Mouse (Mus musculus) T-helper 1 cell (primary cell): ENCODE results near the gene 4930564D02Rik.

Experiments
- in situ Hi-C: fragments of 300-600 bp; cut with MboI, MseI; formaldehyde crosslinking; loops from one replicate; pipeline ENCODE4 v1.15.1; 2025; ENCODE audit warnings: high pct_unique_total_duplicates

The 4930564D02Rik gene

GRCm38 (mm10) chr3:105058627-105059513 lies 7.8 kb upstream of the 4930564D02Rik start:
- in situ Hi-C loops = no loop called here

DNA sequence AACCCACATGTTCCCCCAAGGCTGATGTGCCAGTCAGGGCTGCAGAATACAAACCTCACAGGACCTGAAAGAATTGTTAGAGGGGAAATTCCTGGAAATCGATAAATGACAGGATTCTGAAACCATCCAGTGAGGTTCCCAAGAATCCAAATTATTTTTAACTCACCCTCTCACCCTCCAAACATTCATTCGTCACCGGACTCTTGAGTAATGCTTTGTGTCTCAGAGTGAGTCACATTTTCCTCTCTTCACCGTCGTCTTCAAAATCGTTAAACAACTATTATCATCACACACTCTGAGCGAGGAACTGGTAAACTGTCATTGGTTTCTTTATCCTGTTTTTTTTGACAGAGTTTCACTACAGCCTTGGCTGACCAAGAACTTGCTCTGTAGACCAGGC lies 6.7 kb upstream of the 4930564D02Rik start:
- in situ Hi-C loops = no loop called here

DNA sequence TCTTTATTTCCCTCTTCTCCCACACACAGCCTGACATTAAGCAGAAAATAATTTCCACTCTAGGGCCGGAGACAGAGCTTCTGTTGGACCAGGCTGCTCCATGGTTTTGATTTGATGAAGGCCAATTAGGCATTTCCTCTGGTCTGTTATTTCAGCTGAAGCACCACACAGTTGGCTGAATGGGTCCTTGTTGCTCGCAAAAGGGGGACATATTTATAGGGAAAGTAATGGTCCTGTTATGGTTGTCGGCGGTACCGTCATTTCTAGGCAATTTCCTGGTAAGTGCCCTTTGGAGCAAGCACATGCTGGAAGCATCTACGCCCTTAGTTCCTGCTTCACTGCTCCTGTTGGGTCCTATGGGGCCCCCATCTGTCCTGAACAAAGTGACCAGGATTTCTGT lies 5.7 kb upstream of the 4930564D02Rik start:
- in situ Hi-C loops = no loop called here

DNA sequence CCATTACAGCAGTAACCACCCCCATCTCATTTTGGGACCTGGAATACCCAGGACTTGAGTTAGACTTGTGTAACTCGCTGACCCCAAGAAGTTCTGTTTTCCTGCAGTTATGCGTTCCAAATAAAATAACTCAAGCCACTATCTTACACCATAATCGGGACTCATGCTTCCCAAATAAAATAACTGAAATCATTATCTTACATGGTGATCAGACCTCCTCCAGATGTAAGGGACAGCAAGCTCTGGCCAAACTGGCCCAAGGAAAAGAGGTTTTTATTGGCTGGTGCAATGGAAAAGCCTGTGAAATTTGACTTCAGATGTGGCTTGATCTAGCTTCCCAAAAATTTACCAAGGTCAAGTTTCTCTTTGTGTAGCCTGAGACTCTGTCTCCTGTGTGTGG lies 5.1 kb upstream of the 4930564D02Rik start:
- in situ Hi-C loops = no loop called here

GRCm38 (mm10) chr3:105061991-105062390 lies 4.7 kb upstream of the 4930564D02Rik start:
- in situ Hi-C loops = no loop called here

- in situ Hi-C loops = no loop called here
Measured at GRCm38 (mm10) chr3:105062676-105063075, 4.0 kb upstream of the 4930564D02Rik start.

DNA sequence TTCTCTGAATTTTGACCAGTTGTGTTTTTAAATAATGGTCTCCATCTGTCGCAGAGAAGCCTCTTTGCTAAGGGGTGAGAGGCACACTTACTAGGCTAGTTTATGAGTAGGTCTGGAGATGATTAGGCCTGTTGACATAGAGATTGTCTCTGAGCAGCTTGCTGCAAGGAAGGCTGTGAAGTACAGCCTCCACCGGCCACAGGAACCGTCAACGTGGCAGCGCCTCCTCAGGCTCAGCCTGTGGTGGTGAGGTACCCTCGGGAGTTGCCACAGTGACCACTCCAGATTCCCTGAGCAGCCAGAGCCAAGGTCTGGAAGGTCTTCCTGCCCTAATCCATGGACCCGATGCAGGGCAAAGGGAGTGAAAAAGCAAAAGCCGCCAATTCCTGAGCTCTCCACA lies 3.9 kb downstream of the 4930564D02Rik start:
- in situ Hi-C loops = no loop called here

- in situ Hi-C loops = no loop called here
Measured at GRCm38 (mm10) chr3:105071251-105071650, 4.6 kb downstream of the 4930564D02Rik start.

GRCm38 (mm10) chr3:105072536-105072935 lies 5.9 kb downstream of the 4930564D02Rik start:
- in situ Hi-C loops = no loop called here

DNA sequence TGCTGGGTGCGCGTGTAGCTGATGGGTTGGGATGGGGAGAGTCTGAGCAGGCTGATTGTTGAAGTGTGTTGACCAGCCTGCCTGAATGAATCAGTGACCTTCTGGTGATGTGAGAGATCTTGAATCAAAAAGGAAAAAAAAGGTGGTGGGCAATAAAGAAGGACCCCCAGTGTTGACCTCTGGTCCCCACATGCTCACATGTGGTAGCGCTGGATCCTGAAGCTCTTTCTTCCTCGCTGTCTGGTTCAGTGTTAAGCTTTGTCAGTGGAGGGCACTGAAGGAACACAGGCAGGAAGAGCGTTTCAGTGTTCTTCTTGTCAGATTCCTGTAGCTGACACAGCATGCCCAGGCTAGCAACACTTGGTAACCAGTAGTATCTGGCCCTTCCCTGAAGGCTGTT lies 9.2 kb downstream of the 4930564D02Rik start:
- in situ Hi-C loops = no loop called here

DNA sequence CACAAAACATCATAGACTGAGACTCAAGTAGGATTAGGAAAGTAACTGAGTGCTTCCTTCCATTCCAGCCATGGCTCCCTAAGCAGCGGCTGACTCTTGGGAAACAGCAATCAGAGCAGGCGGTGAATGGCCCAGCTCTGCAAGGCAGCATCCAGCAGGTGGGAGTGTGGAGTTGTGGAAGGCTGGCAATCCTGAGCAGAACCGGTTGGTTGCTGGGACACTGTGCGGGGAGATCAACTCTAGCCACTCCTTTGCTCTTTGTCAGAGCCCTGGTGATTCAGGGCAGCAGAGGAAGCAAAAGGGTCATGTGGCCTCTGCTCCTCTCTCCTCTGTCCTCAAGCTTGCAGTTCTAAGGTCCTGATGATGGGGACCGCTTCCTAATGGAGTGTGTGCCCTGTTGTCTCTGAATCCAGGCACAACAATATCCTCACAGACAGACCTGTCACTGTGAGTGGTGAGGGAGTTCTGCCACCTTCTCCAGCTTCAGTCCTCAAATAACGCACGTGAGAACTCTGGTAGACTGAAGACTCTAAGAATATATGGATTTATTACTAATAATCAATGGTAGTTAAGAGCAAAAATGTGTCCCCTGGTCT lies 11.7 kb downstream of the 4930564D02Rik start:
- in situ Hi-C loops = no loop called here

GRCm38 (mm10) chr3:105087344-105087743 lies 20.7 kb downstream of the 4930564D02Rik start:
- in situ Hi-C loops = no loop called here

GRCm38 (mm10) chr3:105088638-105089037 lies 22.0 kb downstream of the 4930564D02Rik start:
- in situ Hi-C loops = no loop called here

- in situ Hi-C loops = no loop called here
Measured at GRCm38 (mm10) chr3:105090147-105090546, 23.5 kb downstream of the 4930564D02Rik start.

GRCm38 (mm10) chr3:105090981-105091380 lies 24.3 kb downstream of the 4930564D02Rik start:
- in situ Hi-C loops = no loop called here

DNA sequence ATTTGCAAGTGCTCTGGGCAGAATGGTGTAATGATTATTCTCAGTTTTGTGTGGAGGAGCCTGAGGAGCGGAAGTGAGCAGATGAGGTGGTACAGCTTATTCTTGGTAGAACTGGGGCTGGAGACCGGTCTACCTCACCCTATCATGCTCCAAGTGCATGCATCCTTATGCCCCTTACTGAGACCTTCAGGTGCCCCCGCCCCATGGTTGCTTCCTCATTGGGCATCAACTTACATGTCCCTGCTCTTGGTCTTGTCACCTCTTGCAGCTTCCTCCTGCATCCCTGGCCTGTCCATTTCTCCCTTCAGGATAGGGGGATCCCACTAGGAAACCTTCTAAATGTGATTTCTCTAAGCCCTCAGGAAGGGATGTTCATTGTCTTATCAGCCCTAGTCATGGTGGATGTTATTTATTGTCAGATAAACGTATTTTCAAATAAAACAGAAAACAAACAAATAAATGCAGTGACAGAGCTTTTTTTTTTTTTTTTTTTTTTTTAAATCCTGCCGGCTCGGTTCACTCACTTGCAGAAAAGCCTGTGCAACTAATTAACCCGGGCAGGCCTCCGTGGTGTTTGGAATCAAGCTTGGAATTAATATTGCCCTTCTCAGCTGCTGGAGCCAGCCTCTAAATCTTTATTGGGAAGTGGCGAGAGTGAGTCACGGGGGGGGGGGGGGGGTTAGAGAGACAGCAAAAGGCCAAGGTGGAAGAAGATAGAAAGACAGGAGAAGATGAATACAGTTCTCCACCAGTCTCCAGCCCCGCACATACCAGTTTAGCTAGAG lies 26.3 kb downstream of the 4930564D02Rik start:
- in situ Hi-C loops = no loop called here

DNA sequence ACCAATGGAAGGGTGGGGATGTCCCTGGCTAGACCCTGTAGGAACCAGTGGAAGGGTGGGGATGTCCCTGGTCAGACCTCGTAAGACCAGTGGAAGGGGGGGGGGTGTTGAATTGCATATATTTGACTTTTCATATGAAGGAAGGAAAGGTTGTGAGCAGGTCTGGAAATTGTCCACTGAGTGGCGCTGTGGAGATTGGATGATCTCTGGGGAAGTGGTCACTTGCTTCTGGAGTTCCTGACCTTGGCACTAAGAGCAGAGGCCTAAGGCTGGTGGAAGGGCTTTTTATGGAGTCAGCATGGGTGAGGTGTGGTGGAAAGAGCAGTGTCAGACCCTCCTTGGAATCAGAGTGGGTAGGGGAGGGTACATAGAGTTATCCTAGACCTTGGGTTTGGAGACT lies 27.8 kb downstream of the 4930564D02Rik start:
- in situ Hi-C loops = no loop called here

- in situ Hi-C loops = no loop called here
Measured at GRCm38 (mm10) chr3:105095026-105095425, 28.4 kb downstream of the 4930564D02Rik start.

DNA sequence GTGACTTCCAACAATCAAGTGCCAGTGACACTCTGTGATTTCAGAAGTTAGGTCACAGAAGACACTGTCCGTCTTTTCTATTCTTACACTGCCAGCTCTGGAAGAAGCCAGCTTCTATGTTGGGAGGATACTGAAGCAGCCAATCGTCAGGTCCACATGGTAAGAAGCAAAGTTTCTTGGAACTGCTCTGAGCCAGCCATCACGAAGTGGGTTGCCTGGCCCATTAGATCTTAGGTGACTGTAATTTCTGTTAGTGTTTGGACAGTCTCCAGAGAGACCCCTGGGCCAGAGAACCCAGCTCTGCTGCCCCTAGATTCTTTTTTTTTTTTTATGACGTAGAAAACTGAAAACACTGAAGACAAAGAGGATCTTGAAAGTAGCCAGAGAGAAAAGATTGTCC lies 30.9 kb downstream of the 4930564D02Rik start:
- in situ Hi-C loops = no loop called here

GRCm38 (mm10) chr3:105099526-105100269 lies 33.1 kb downstream of the 4930564D02Rik start:
- in situ Hi-C loops = no loop called here

DNA sequence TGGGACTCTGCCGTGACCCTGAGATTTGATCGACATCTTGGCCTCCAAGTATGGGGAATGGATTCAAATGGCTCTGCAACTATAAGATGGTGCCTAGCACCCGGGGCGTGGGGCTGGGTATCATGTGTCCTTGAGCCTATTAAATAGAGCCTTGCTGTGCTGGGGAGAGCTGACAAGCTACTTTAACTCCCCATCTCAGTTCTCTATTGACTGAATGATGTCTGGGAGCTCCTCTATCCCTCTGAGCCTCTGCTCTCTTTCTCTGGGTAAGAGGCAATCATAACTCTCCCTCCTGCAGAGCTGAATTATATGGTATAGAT lies 33.6 kb downstream of the 4930564D02Rik start:
- in situ Hi-C loops = no loop called here

DNA sequence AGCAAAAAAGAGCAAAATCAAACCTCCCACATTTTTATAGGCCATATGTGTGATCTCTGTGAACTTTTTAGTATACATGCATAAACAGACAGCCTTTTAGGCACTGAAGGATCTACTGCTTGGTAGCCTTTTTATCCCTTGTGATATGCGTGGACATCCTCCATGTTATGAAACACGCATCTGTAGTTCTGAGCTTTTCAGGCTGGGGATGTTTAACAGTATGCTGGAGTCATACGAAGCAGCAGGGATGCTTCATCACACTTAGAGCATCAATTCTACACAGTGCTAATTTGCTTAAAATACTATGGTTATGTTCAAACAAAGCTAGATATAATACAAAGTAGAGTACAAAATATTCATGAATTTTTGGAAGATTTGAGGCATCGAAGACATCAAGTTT lies 39.2 kb downstream of the 4930564D02Rik start:
- in situ Hi-C loops = no loop called here
